Mouse (Mus musculus): ENCODE measurements around the gene Pfkfb3.

DNA sequence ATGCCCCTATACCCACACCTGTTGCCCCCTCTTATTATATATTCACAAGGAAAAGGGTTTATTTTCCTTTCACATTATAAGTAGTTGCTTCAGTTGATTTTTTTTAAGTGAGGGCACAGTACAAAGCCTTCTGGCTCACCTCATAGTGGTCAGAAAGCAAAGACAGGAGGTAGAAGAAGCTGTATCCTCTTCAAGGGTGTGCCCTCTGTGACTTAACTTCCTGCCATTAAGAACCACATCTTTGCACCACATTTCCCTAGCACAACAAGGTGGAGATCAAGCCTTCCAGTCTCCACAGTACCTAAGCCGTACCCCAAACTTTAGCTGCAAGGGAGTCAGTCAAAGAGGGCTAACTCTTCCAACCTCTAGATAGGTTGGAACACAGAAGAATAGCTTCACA lies 11.8 kb downstream of the Pfkfb3 start:
- TF ChIP-seq CTCF (IDR thresholded peaks at IDR 0.05; ENCODE audit: low read depth) (no peak), EP300 (IDR thresholded peaks at IDR 0.05; ENCODE audit: low read depth) (no peak)

All from liver, embryonic 14.5 days (tissue).